Mouse (Mus musculus) bone marrow, adult 2 months (tissue): ENCODE measurements around the gene Pdcd2.
"Not testable (repeated sequence)": the region's sequence is repeated elsewhere in the genome, so short reads cannot be mapped to it uniquely, and the experiment has no call there.

ENCODE experiments used
- CTCF ChIP-seq: fragments of 200-500 bp; IDR thresholded peaks from 2 replicates; pipeline ENCODE4 v1.5.1; 2011; ENCODE audit warnings: low read length, control low read depth; ENCODE audit not compliant: control insufficient read depth, insufficient read depth
- POLR2A ChIP-seq: fragments of 200-500 bp; IDR thresholded peaks from 2 replicates; pipeline ENCODE4 v1.6.1; 2011; ENCODE audit warnings: low read depth, mild to moderate bottlenecking, control low read depth, low read length, borderline replicate concordance; ENCODE audit not compliant: control insufficient read depth

DNA sequence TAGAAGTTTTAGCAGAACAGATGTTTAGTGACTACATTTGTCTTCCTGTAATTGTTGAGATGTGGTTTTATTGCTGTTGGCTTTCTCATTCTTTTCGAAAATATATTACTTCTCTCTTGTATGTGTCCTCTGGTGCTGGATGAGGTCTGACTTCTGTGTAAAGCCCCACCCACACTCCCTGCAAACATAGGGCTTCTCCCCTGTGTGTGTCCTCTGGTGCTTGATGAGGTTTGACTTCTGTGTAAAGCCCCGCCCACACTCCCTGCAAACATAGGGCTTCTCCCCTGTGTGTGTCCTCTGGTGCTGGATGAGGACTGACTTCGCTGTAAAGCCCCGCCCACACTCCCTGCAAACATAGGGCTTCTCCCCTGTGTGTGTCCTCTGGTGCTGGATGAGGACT is 16.8 kb upstream of the Pdcd2 start:
- not testable (repeated sequence) for TF ChIP-seq CTCF, POLR2A
